Mouse (Mus musculus) heart, postnatal 14 days (tissue): ENCODE data around the gene Arhgef25. TPM values are rescaled to one million over a fixed set of nuclear protein-coding genes. Genes with fewer than 3 reads are reported as not detected.

Experiments
- DNase-seq, 2 experiments: peaks; one replicate each; pipeline ENCODE4 v3.0.0; 2021 to 2022
- intact Hi-C: fragments of 180-260 bp; cut with DNase I; formaldehyde crosslinking; loops from one replicate; pipeline ENCODE4 v1.15.1; 2025
- total RNA-seq, 2 experiments: library from RNA; stranded (reverse); gene quantifications; 2 replicates each; pipeline ENCODE4 v1.2.3; 2021

Arhgef25 gene
- total RNA-seq, 2 experiments from 2014 or later: 17.0 to 17.9 TPM

DNA sequence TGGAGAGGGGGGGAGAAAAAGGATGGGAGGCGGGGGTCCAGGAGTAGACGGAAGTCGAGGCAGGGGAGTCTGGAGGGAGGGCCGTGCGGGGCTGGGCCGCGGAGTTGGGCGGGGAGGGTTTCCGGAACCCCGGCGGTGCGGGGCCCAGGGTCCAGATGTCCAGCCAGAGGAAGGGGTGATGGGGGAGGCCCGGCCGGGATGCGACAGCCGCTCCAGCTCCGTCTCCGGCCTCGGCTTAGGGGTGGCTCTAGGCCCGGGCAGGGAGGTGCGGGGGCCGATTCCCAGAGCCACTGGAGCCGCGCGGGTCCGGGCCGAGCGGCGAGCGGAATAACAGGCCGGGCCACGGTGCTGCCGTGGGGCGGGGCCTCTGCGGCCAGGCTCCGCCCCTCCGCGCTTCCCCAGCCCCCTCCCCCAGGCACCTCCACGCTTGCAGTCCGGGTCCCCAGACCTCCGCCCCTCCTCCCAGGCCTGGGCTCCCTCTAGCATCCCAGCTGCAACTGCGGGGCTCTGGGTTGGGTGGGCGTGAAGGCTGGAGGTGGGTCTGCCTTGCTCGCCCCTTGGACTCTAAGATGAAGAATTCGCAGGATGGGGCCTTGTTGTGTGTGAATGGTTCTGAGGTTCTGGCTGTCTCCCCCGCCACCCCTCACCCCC is 1.3 kb downstream of the Arhgef25 start:
- DNase-seq: peak; percentile 69 to 82
- intact Hi-C loops: no loop called here

- DNase-seq: no peak
- intact Hi-C loops: no loop called here
These were observed 1.8 kb downstream of the Arhgef25 start for GRCm38 (mm10) chr10:127188079-127188453.

DNA sequence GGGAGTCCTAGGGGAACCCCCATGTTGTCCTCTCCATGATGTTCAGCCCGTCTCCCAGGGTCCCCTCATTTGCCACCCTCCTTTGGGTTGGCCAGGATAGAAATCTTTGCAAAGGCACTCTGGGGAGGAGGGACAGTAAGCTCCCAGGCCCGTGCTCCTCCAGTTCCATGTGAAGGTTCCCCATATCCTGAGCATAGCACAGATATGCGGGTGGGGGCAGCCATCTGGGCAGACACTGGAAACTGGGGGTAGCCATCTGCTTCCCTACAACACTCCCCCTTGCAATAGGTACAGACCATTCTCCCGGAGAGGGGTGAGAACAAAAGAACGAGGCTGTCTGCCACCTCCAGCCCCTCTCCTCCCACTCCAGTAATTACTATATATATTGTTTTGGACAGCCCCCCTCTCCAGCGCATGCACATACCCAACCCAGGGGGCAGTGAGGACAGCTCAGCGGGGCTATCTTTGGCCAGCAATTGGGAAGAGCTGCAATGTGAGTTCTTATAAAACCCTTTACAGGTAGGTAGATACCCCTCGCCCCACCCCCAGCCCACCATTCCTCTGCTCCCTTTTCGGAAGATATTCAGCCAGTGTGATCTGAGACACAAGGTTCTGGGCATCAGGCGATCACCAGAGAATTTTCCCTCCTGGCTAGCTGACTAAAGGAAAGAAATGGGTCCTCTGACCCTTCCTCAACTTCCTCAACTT is 2.4 kb downstream of the Arhgef25 start:
- no peak for DNase-seq
- intact Hi-C loops: no loop called here

- intact Hi-C loops: no loop called here
- no peak for DNase-seq
These were observed 3.4 kb downstream of the Arhgef25 start for GRCm38 (mm10) chr10:127186451-127186850.

GRCm38 (mm10) chr10:127185506-127185905 is 4.4 kb downstream of the Arhgef25 start:
- no peak for DNase-seq
- intact Hi-C loops: no loop called here

DNA sequence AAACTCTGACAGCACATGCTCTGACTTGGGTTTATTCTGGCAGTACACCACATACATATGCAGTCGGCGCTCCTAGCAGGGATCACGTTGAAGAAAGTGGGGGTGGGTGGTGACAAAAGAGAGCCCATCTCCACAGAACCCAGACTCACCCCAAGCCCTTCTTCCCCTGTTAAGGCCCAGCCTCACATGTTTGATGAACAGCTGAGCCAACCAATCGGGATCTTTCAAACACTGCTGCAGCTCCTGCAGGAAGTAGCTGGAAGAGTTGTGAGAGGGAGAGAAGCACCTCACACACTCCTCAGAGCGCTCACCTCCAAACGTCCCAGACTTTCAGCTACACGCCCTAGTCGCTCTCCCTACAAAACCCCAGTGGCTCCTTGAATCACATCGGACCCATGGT is 4.8 kb downstream of the Arhgef25 start:
- intact Hi-C loops: no loop called here
- DNase-seq: no peak

DNA sequence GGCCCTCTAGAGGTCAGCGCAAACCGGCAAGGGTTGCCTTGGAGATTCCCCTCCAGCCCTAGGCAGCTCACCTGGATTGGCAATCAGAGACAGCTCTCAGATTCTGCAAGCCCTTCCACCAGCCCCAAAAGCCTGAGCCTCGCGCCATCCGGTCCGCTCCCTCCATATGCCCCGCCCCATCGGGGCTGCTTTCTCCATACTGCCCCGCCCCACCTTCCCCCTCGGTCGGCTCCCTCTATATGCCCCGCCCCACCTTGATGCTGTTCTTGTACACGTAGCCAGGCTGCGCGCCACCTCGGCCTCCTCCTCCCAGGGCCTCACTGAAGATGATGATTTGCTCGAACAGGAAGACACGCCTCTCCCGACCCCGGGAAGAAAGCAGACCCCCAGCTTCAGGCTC is 6.1 kb downstream of the Arhgef25 start:
- intact Hi-C loops: no loop called here
- peak in 1 of 2 experiments; percentile 47 for DNase-seq

- DNase-seq: no peak
These were observed 7.3 kb downstream of the Arhgef25 start for GRCm38 (mm10) chr10:127182624-127183023.

DNA sequence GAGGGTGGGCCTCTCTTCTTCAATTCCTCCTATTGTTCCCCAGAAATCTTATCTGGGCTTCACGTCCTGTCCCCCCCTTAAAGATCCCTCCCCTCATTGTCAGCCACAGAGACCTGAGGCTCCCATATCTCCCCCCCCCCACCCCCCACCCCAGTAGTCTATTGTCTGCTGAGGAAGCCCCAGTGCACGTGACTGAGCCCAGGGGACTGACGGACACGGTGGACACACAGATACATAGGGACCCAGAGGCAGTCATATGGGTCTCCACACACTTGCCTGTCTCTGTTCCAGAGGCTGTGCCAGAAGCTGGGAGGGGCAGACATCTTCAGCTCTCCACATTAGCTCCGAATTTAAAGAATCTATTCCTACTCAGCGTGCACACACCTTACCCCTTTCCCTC is 8.3 kb downstream of the Arhgef25 start:
- peak in 1 of 2 experiments; percentile 54 for DNase-seq
- intact Hi-C loops: no loop called here

More at GRCm38 (mm10) chr10:127182624-127183023, 7.3 kb downstream of the Arhgef25 start:
- intact Hi-C loops: no loop called here

DNA sequence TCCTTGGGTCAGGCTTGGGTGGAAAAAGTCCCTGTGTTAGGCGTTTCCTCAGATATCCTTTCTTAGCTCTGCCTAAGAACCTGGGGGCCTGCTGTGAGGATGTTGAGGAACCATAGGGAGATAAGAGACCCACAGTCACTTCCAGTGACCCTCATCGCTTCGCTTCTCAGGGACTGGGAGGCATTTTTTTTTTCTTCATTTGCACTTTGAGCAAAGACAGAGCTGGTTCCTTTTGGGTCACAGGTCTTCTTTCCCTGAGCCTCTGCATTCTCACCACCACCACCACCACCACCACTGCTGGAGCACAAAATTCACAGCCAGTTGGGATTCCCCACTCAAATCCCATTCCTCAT is 9.2 kb downstream of the Arhgef25 start:
- intact Hi-C loops: loop anchor here (1.0 kb wide), 1 partner anchor 48 kb away; no protein-coding TSS in a partner anchor
- DNase-seq: no peak

DNA sequence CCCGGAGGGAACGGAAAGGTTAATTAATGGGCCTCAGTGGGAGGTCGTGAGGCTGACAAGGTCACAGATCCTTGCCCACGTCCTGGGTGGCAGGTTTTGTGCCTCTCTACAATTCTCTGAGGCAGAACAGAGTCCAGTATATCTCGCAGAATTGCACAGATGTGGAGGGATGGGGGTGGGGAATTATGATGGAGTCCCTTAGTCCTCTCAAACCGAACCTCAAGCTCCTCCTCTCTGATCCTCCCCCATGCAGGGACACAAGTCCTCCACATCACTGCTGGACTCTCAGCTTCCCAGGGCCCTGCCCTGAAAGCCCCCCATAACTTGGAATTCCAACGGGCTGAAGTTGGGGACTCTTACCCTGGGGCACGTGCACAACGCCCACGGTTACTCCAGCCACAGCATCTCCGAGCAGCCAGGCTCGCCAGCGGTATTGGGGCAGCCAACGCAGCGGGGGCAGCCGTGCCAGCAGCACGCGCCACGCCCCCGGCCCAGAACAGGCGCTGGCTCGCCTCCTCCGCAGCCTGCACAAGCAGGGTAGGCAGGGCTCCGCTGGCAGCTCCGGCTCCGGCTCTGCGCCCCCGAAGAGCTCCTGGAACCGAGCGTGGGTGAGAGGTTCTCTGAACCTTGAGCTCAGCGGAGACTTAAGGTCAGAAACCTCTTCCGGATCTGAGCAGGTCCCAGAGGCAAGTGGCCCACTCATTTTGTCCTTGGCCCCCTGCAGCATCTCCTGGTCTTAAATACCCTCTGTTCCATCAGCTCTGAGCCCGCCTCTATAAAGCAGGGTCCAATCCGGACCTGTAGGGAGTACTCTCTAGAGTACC is 9.8 kb downstream of the Arhgef25 start, which contains the start of gene Slc26a10:
Slc26a10 (minus strand) TSS at position 775 of the 824 bp plus-strand sequence.
- intact Hi-C loops: loop anchor here (1.0 to 2.0 kb wide), 2 partner anchors 15 to 48 kb away; partner anchors contain the start of gene Dtx3

GRCm38 (mm10) chr10:127178286-127179027 is 11.4 kb downstream of the Arhgef25 start:
- intact Hi-C loops: loop anchor here (2.0 kb wide), 1 partner anchor 16 kb away; the partner anchor contains the start of gene Dtx3
- DNase-seq: peak in 1 of 2 experiments; percentile 19

More for the DNA sequence above, 9.8 kb downstream of the Arhgef25 start, which contains the start of gene Slc26a10:
- peak in 1 of 2 experiments; percentile 44 for DNase-seq

DNA sequence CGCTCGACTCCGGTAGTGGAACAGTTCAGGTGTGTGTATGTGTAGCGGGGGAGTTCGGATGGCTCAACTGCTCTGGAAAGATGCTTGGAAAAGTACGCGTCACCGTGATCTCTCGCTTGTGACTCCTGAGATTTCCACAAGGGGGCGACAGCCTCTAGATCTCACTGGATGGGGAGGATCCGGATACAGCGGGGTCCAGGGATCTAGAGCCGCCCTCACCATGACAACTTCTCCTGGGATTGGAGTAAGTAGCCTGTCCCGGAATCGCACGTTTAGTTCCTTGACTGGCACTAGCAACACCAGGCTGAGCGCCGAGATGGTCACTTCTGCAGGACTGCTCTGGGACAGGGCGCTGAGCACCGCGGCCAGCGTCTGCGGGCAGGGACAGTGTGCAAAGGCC is 12.2 kb downstream of the Arhgef25 start:
- DNase-seq: peak; percentile 81 to 88
- intact Hi-C loops: loop anchor here (1.0 to 2.0 kb wide), 2 partner anchors 17 to 50 kb away; partner anchors contain the start of gene Dtx3

- DNase-seq: no peak
These were observed 12.6 kb downstream of the Arhgef25 start for GRCm38 (mm10) chr10:127177235-127177634.

GRCm38 (mm10) chr10:127176756-127177155 is 13.1 kb downstream of the Arhgef25 start:
- no peak for DNase-seq
- intact Hi-C loops: loop anchor here (1.0 kb wide), 1 partner anchor 51 kb away; no protein-coding TSS in a partner anchor

More at GRCm38 (mm10) chr10:127177235-127177634, 12.6 kb downstream of the Arhgef25 start:
- intact Hi-C loops: loop anchor here (1.0 kb wide), 1 partner anchor 50 kb away; no protein-coding TSS in a partner anchor

DNA sequence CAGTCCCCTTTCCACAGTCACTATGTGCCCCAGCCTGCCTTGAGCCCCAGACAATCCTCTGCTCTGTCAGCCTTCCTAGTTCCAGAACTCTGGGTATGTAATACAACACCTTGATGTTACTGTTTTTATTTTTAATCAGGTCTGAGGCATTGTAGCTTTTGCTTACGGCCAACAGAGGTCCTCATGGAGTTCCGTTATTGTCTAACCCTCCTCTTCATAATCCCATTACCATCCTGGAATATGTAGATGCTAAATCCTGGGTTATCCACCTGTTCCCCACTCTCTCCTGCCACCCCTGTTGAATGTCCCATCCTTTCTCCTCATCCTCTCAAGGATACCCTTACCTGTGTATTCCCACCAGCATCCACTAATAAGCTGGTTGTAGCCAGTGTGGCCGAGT is 13.7 kb downstream of the Arhgef25 start:
- no peak for DNase-seq
- intact Hi-C loops: no loop called here

- no peak for DNase-seq
- intact Hi-C loops: no loop called here
These were observed 15.7 kb downstream of the Arhgef25 start for GRCm38 (mm10) chr10:127174170-127174569.

DNA sequence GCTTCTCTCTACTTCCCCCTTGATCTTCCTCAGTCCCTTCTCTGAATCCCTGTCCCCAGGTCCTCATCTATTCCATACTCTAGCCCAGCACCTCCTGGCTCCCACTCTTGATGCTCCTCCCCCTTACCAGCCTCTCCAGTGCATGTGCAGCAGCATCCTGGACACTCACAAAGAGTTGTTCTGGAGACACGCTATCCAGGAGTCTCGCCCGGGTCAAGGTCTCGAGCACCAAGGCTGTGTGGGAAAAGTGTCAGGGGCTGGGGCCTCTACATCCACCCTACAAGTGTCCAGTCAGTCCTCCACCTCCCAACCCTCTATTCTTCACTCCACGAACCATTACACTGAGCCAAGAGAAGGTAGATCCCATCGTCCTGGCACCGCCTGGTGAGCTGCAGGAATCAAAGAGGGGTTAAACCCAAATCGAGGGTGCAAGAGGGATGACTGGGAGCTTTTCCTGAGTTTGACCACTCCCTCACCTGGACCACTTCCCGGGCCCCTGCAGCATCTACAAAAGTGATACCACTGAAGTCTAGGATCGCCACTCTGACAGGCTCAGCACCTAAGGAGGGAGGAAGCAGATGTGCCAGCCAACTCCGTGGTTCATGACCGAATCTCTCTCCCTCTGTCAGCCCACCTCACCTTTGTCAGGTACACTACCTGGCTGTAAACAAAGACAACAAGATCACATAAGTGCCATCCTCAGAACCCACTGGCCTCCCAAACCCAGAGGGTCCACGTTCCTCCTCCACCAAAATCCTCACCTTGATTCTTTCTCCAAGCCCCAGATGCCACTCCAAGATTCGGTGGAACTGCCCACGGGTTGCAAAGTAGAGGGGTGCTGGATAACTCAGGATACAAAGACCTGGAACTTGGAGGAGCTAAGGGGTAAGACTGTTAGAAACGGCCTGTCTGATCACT is 16.5 kb downstream of the Arhgef25 start:
- no peak for DNase-seq
- intact Hi-C loops: no loop called here
